Mouse (Mus musculus) heart, adult 2 months (tissue): ENCODE measurements around the gene Serpinh1.

Experiments used
- CTCF ChIP-seq: fragments of 200-600 bp; IDR thresholded peaks from 2 replicates; pipeline ENCODE4 v1.8.1; 2022; ENCODE audit warnings: antibody characterized with exemption, mild to moderate bottlenecking, moderate library complexity
- POLR2A ChIP-seq: fragments of 200-500 bp; IDR thresholded peaks from 2 replicates; pipeline ENCODE4 v1.6.1; 2011; ENCODE audit warnings: mild to moderate bottlenecking, low read depth, low read length, control low read depth; ENCODE audit not compliant: insufficient read depth

DNA sequence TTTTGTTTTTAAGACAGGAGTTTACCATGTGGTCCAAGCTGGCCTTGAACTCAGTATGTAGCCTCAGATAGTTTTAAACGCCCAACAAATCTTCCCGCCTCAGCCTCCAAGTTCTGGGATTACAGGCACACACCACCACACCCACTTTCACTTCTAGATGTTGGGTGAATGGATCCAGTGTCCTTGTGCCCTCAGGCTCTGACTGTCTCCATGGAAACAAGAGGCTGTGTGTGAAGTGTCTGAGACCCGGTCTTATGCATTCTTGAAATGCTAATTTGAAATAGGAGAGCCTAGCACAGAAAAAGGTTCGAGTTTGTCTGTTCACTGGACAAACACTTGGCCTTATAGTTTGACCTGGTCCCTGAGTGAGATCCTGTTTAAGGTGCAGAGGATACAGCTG lies 24.2 kb downstream of the Serpinh1 start:
- TF ChIP-seq CTCF = no peak
- TF ChIP-seq POLR2A = no peak
